8 mouse cellular contexts compared by ENCODE assay signal in the genomic region with DNA sequence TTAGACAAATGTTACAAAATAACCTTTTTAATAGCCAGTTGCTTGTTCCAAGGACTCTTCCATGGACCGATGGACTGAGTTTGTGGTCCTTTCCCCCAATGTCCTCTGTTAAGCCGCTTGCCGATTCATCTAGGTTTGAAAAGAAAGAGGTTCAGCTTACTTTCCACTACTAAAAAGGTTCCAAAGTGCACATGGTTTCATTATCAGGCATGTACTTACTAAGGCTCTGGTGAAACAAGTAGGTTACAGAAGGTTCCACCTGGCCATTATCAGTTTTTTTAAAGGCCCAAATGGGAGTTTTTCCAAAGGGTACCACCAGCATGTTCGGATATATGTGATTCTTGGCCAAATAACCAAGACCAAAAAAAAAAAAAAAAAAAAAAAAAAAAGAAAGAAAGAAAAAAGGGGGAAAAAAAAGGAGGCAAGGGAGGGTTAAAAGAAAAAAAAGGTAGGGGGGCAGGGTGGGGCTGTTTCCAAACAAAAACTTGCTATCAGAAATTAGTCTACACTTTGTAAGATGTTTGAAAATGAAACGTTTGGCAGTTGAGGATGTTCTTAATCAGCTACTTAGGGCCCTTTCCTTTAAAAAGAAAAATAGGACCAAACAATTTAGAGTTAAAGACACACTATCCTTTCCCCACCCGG. TPM values are rescaled to one million over a fixed set of nuclear protein-coding genes. Genes with fewer than 3 reads are reported as not detected.
DNase-seq lines count a peak whose midpoint lies in the region; ATAC-seq and TF ChIP-seq lines count a peak whose summit lies in the region.

No protein-coding gene starts in this region.

- H3K9me3 ChIP-seq in erythroblast, embryonic 14.5 days (ENCODE audit: control insufficient read depth, low read length): no peaks in the 10 kb centered on the region
- no peaks in the 10 kb centered on the region for H3K9me3 ChIP-seq in liver, embryonic 14.5 days (ENCODE audit: control insufficient read depth, low read length)

- TF ChIP-seq EP300 in liver, embryonic 14.5 days (IDR thresholded peaks at IDR 0.05; ENCODE audit: low read depth): no peak

- ATAC-seq in erythroblast, adult 5-6 weeks (replicated peaks; ENCODE audit: low FRiP score, poor library complexity, severe bottlenecking): no peak
- no peak for ATAC-seq in liver, embryonic 14.5 days (ENCODE audit: insufficient read depth)

- no peaks in the 10 kb centered on the region for H3K27me3 ChIP-seq in erythroblast, embryonic 14.5 days (ENCODE audit: control insufficient read depth)
- no peaks in the 10 kb centered on the region for H3K27me3 ChIP-seq in testis, adult 2 months (ENCODE audit: control insufficient read depth, insufficient read depth, low read length)
- H3K27me3 ChIP-seq in liver, embryonic 14.5 days (ENCODE audit: control insufficient read depth, insufficient read depth, low read length): no peaks in the 10 kb centered on the region

- H3K4me2 ChIP-seq in liver, embryonic 14.5 days (ENCODE audit: low read depth): peak overlapping the region; percentile 93

- H3K4me1 ChIP-seq in erythroblast, embryonic 14.5 days (ENCODE audit: control insufficient read depth): peaks cover 55% of the 10 kb centered on the region
- no peaks in the 10 kb centered on the region; the same call in 1 of the 2 replicates for H3K4me1 ChIP-seq in testis, adult 2 months (ENCODE audit: control insufficient read depth, insufficient read depth, low read length)
- peaks cover 8 to 9% of the 10 kb centered on the region in 2 experiments; a peak in 3 of 4 replicates for H3K4me1 ChIP-seq in liver, embryonic 14.5 days (replicated peaks; ENCODE audit: control insufficient read depth in 2 of 2, insufficient read depth in 2 of 2, low read length in 1 of 2)

- no peak for DNase-seq in testis, postnatal 10 days (ENCODE audit: low spot score)
- no peak for DNase-seq in liver, embryonic 14.5 days (ENCODE audit: low read depth in 3 of 3, low spot score in 3 of 3)
- DNase-seq in right cerebral cortex, postnatal 14 days: no peak
- no peak for DNase-seq in right cerebral cortex, postnatal 36 days (ENCODE audit: low spot score in 2 of 2)
- no peak for DNase-seq in adrenal gland, adult 2 months

- TF ChIP-seq POLR2A in testis, adult 2 months (IDR thresholded peaks at IDR 0.05; ENCODE audit: control insufficient read depth, low read depth, low read length): no peak

- H3K36me3 ChIP-seq in erythroblast, embryonic 14.5 days (ENCODE audit: control insufficient read depth): peaks cover 63% of the 10 kb centered on the region
- peaks cover 5% of the 10 kb centered on the region for H3K36me3 ChIP-seq in testis, adult 2 months (ENCODE audit: control insufficient read depth, insufficient read depth, low read length)
- H3K36me3 ChIP-seq in liver, embryonic 14.5 days (replicated peaks; ENCODE audit: control insufficient read depth, insufficient read depth, low read depth): peaks cover 51% of the 10 kb centered on the region

- peak overlapping the region; percentile 96 for H3K9ac ChIP-seq in liver, embryonic 14.5 days (replicated peaks)

- peak overlapping the region; percentile 79 for H3K4me3 ChIP-seq in erythroblast, embryonic 14.5 days (replicated peaks)
- H3K4me3 ChIP-seq in testis, adult 2 months (ENCODE audit: control insufficient read depth, low read depth, low read length): peak overlapping the region; percentile 91
- H3K4me3 ChIP-seq in liver, embryonic 14.5 days (ENCODE audit: insufficient read depth in 1 of 2, low read depth in 2 of 2, low read length in 2 of 2): peak overlapping the region; percentile 70 to 72

- no peak for TF ChIP-seq CTCF in testis, adult 2 months (IDR thresholded peaks at IDR 0.05; ENCODE audit: control insufficient read depth, insufficient read depth, insufficient replicate concordance, low read depth, low read length)
- no peak for TF ChIP-seq CTCF in liver, embryonic 14.5 days (IDR thresholded peaks at IDR 0.05; ENCODE audit: low read depth)

- H3K27ac ChIP-seq in testis, adult 2 months (ENCODE audit: control insufficient read depth, insufficient read depth, low read depth, low read length): no peak overlapping the region
- H3K27ac ChIP-seq in liver, embryonic 14.5 days: peak overlapping the region; percentile 82

- WGBS in liver, embryonic 14.5 days (ENCODE audit: insufficient replicate concordance): 22% methylated on average over 6 of the region's 6 CpGs

RNA-seq across cellular contexts. Expression of a gene that starts 1.3 kb away (rescaled TPM):
- polyA plus RNA-seq in erythroblast, embryonic 14.5 days (2012): 0.91 and 1.2 TPM in 2 replicates
- 9.2 and 35.0 TPM in 2 replicates for total RNA-seq in erythroblast, adult 5-6 weeks (2015; ENCODE audit: low replicate concordance)
- total RNA-seq in erythroblast, adult 5-6 weeks (2017; ENCODE audit: low replicate concordance): 3.4 and 3.5 TPM in 2 replicates
- 105 and 109 TPM in 2 replicates for polyA plus RNA-seq in testis, adult 2 months (2012; rRNA removed)
- 5.3 and 5.6 TPM in 2 replicates for polyA plus RNA-seq in liver, embryonic 14.5 days (2012; rRNA removed)
- polyA plus RNA-seq in liver, embryonic 14.5 days (2014; fragmentation: Nextera tagmentation; extraction: Ambion mirVana): 7.4 and 10.2 TPM in 2 replicates
- 10 to 100 TPM; 31.3 to 43.6 TPM for total RNA-seq in adrenal gland, adult 2 months (2021)
- 36.8 and 48.1 TPM in 2 replicates for polyA plus RNA-seq in adrenal gland, adult 2 months (2012; rRNA removed)

RNA-seq across cellular contexts. Expression of a gene that starts 1.9 kb away (rescaled TPM):
- 109 and 111 TPM in 2 replicates for polyA plus RNA-seq in erythroblast, embryonic 14.5 days (2012)
- total RNA-seq in erythroblast, adult 5-6 weeks (2015; ENCODE audit: low replicate concordance): 308 and 417 TPM in 2 replicates
- total RNA-seq in erythroblast, adult 5-6 weeks (2017; ENCODE audit: low replicate concordance): 97.0 and 120 TPM in 2 replicates
- 156 and 182 TPM in 2 replicates for polyA plus RNA-seq in testis, adult 2 months (2012; rRNA removed)
- 231 and 334 TPM in 2 replicates for polyA plus RNA-seq in liver, embryonic 14.5 days (2012; rRNA removed)
- polyA plus RNA-seq in liver, embryonic 14.5 days (2014; fragmentation: Nextera tagmentation; extraction: Ambion mirVana): 426 and 459 TPM in 2 replicates
- 100 to 1,000 TPM; 223 to 256 TPM for total RNA-seq in adrenal gland, adult 2 months (2021)
- 693 and 1,121 TPM in 2 replicates for polyA plus RNA-seq in adrenal gland, adult 2 months (2012; rRNA removed)

RNA-seq across cellular contexts. Expression of a gene that starts 7.7 kb away (rescaled TPM):
- polyA plus RNA-seq in erythroblast, embryonic 14.5 days (2012): 3.6 and 5.9 TPM in 2 replicates
- total RNA-seq in erythroblast, adult 5-6 weeks (2015; ENCODE audit: low replicate concordance): 12.5 and 24.2 TPM in 2 replicates
- 10.7 and 13.9 TPM in 2 replicates for total RNA-seq in erythroblast, adult 5-6 weeks (2017; ENCODE audit: low replicate concordance)
- 66.5 and 71.1 TPM in 2 replicates for polyA plus RNA-seq in testis, adult 2 months (2012; rRNA removed)
- 10.7 and 14.8 TPM in 2 replicates for polyA plus RNA-seq in liver, embryonic 14.5 days (2012; rRNA removed)
- 22.4 and 24.7 TPM in 2 replicates for polyA plus RNA-seq in liver, embryonic 14.5 days (2014; fragmentation: Nextera tagmentation; extraction: Ambion mirVana)
- 10 to 100 TPM; 30.6 to 50.7 TPM for total RNA-seq in adrenal gland, adult 2 months (2021)
- 17.3 and 18.8 TPM in 2 replicates for polyA plus RNA-seq in adrenal gland, adult 2 months (2012; rRNA removed)

RNA-seq across cellular contexts. Expression of a gene that starts 7.9 kb away (rescaled TPM):
- 3.4 and 3.5 TPM in 2 replicates for polyA plus RNA-seq in erythroblast, embryonic 14.5 days (2012)
- total RNA-seq in erythroblast, adult 5-6 weeks (2015; ENCODE audit: low replicate concordance): 11.3 and 11.5 TPM in 2 replicates
- 5.4 and 15.1 TPM in 2 replicates for total RNA-seq in erythroblast, adult 5-6 weeks (2017; ENCODE audit: low replicate concordance)
- polyA plus RNA-seq in testis, adult 2 months (2012; rRNA removed): 45.5 and 61.4 TPM in 2 replicates
- polyA plus RNA-seq in liver, embryonic 14.5 days (2012; rRNA removed): 12.9 and 17.5 TPM in 2 replicates
- polyA plus RNA-seq in liver, embryonic 14.5 days (2014; fragmentation: Nextera tagmentation; extraction: Ambion mirVana): 37.1 and 41.0 TPM in 2 replicates
- 10 to 100 TPM; 22.5 to 35.2 TPM for total RNA-seq in adrenal gland, adult 2 months (2021)
- polyA plus RNA-seq in adrenal gland, adult 2 months (2012; rRNA removed): 25.9 and 26.6 TPM in 2 replicates

RNA-seq across cellular contexts. Expression of a gene that starts 23.1 kb away (rescaled TPM):
- polyA plus RNA-seq in erythroblast, embryonic 14.5 days (2012): 0.03 and 0.05 TPM in 2 replicates
- 4.2 TPM in 1 of 2 replicates, not detected in the other for total RNA-seq in erythroblast, adult 5-6 weeks (2015; ENCODE audit: low replicate concordance)
- total RNA-seq in erythroblast, adult 5-6 weeks (2017; ENCODE audit: low replicate concordance): not detected in 2 replicates
- polyA plus RNA-seq in testis, adult 2 months (2012; rRNA removed): 8.2 and 8.9 TPM in 2 replicates
- 0.71 and 1.3 TPM in 2 replicates for polyA plus RNA-seq in liver, embryonic 14.5 days (2012; rRNA removed)
- polyA plus RNA-seq in liver, embryonic 14.5 days (2014; fragmentation: Nextera tagmentation; extraction: Ambion mirVana): 1.1 TPM in 2 replicates
- 10 to 100 TPM; 37.2 to 78.7 TPM for total RNA-seq in adrenal gland, adult 2 months (2021)
- 282 and 392 TPM in 2 replicates for polyA plus RNA-seq in adrenal gland, adult 2 months (2012; rRNA removed)
